Mouse (Mus musculus) C2C12 (cell line): ENCODE measurements at regions not wholly inside any gene's neighbourhood (a gene's known extent, or its start where the extent isn't known, plus 50 kb on each side); places are given as distances from the start of the nearest gene placed in this dataset.

Experiments used
- H3K27me3 ChIP-seq: one replicate; pipeline ENCODE4 v1.6.1; 2011; ENCODE audit not compliant: control insufficient read depth, insufficient read depth, insufficient read length
- H3K36me3 ChIP-seq: one replicate; pipeline ENCODE4 v1.6.1; 2011; ENCODE audit not compliant: control insufficient read depth, insufficient read depth
- H3K4me3 ChIP-seq: one replicate; pipeline ENCODE4 v1.5.1; 2011; ENCODE audit warnings: mild to moderate bottlenecking, control low read depth; ENCODE audit not compliant: poor library complexity, insufficient read depth, severe bottlenecking
- H3K79me2 ChIP-seq: one replicate; pipeline ENCODE4 v1.6.1; 2011; ENCODE audit not compliant: control insufficient read depth, insufficient read depth
- H3K79me3 ChIP-seq: one replicate; pipeline ENCODE4 v1.6.1; 2011; ENCODE audit warnings: low read depth, control low read depth
- H3ac ChIP-seq: one replicate; pipeline ENCODE3; 2011; ENCODE audit warnings: low read depth; ENCODE audit not compliant: control insufficient read depth, insufficient read length
- CEBPB ChIP-seq: IDR thresholded peaks from one replicate; pipeline ENCODE4 v1.6.1; 2011; ENCODE audit warnings: low read depth, mild to moderate bottlenecking, control low read depth, moderate library complexity
- CTCF ChIP-seq: IDR thresholded peaks from one replicate; pipeline ENCODE4 v1.5.1; 2011; ENCODE audit not compliant: control insufficient read depth, insufficient read depth, insufficient read length
- FOSL1 ChIP-seq: IDR thresholded peaks from one replicate; pipeline ENCODE4 v1.8.0; 2011; ENCODE audit warnings: mild to moderate bottlenecking, low read length; ENCODE audit not compliant: poor library complexity, insufficient read depth, severe bottlenecking
- MAX ChIP-seq: IDR thresholded peaks from one replicate; pipeline ENCODE4 v1.6.1; 2011; ENCODE audit warnings: mild to moderate bottlenecking, control low read depth
- MYOD1 ChIP-seq: IDR thresholded peaks from one replicate; pipeline ENCODE4 v1.6.1; 2011; ENCODE audit warnings: low read depth; ENCODE audit not compliant: control insufficient read depth, insufficient read length
- MYOG ChIP-seq: IDR thresholded peaks from one replicate; pipeline ENCODE4 v1.6.1; 2011; ENCODE audit not compliant: control insufficient read depth, insufficient read length; ENCODE audit errors: extremely low read depth
- USF1 ChIP-seq: IDR thresholded peaks from one replicate; pipeline ENCODE4 v1.6.1; 2011; ENCODE audit warnings: low read depth, mild to moderate bottlenecking, control low read depth, moderate library complexity

DNA sequence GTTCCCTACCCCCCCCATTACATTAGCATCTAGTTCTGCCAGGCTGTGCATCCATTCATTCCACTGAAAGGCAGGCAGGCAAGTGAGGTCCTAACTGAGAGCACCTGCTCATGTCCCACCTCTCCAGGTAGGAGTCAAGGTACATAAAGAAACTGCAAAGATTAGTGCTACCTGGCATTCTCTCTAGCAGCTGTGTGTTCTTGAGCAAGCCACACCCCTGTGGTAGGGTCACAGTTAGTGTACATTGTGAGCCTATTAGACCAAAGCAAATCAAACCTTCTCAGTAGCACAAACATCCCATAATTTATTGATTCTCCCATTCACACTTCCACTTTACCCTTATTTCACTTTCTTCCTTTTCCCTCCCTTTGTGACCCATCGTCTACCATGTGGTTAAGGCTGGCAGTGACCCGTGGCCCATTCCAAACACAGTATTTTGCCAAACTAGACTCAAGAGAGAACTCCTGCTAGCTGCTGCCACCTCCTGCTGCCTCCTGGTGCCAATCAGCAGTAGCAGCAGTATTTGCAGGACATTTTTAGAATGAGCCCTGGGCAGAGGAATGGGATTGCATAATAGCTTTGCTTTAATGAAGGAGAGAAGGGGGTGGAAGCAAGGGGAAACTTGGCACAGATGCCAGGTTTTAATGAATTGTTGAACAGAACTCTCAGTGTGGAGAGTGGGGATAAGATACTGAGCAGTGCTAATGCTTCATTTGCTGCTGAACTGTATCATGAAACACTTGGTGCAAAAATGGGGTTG lies 578.2 kb upstream of the Gm21961 start:
- Histone ChIP-seq H3K36me3 (no peaks in the 10 kb centered on the region), H3K4me3 (no peak overlapping the region)
- TF ChIP-seq MAX: no peak
- TF ChIP-seq CEBPB: no peak
- TF ChIP-seq MYOG: no peak
- no peak for TF ChIP-seq USF1
- TF ChIP-seq CTCF: no peak
- TF ChIP-seq MYOD1: no peak
- TF ChIP-seq FOSL1: no peak

DNA sequence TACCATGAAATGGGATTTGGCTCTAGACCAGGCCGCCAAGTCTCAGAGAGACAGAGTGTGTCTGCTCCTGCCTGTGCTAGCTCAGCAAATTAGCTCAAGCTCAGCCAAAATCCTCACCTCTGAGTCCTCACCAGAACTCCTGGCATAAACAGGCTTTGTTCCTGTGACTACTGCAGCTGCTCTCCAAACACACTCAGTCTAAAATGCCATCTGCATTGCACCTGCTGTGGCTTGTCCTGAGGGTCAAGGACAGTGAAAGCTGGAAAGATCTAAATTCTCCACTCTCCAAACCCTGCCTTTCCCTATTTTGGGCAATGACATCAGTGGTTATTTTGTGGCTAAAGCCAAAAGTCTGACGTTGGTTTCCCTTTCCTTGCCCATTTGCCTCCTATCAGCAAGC lies 570.9 kb upstream of the Gm21961 start:
- no peaks in the 10 kb centered on the region for H3K27me3 ChIP-seq
- H3K4me3 ChIP-seq: no peak overlapping the region
- no peaks in the 10 kb centered on the region for H3K79me3 ChIP-seq
- TF ChIP-seq MYOD1: peak; percentile 90
- no peak for TF ChIP-seq FOSL1
- no peaks in the 10 kb centered on the region for H3K36me3 ChIP-seq
- no peaks in the 10 kb centered on the region for H3K79me2 ChIP-seq
- H3ac ChIP-seq: no peak overlapping the region

More for the DNA sequence above, 578.2 kb upstream of the Gm21961 start:
- Histone ChIP-seq H3K27me3 (no peaks in the 10 kb centered on the region), H3ac (no peak overlapping the region), H3K79me2 (no peaks in the 10 kb centered on the region), H3K79me3 (no peaks in the 10 kb centered on the region)

DNA sequence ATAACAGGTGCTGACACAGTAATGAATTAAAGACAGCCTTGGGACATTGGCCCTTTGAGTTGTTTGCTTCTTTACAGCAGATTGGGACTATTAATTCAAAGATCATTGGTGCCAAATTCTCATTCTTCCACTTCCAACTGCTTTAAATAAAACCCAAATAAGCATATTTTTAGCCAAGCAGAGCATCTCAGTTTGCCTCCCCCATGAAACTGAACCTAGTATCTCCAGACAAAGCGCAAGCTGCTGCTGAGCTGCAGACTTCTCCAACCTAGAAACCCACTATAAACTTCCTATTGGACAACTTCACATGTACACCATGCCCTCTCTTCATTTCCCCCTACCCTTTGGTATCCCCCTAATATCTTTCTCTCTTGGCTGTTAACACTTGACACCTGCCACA lies 564.6 kb upstream of the Gm21961 start:
- Histone ChIP-seq H3K79me3 (no peaks in the 10 kb centered on the region), H3K4me3 (no peak overlapping the region), H3K36me3 (no peaks in the 10 kb centered on the region), H3K27me3 (no peaks in the 10 kb centered on the region), H3K79me2 (no peaks in the 10 kb centered on the region), H3ac (no peak overlapping the region)
- TF ChIP-seq MYOG: no peak
- TF ChIP-seq MYOD1: no peak
- no peak for TF ChIP-seq MAX
- TF ChIP-seq CEBPB: no peak
- no peak for TF ChIP-seq CTCF
- no peak for TF ChIP-seq USF1
- TF ChIP-seq FOSL1: no peak

DNA sequence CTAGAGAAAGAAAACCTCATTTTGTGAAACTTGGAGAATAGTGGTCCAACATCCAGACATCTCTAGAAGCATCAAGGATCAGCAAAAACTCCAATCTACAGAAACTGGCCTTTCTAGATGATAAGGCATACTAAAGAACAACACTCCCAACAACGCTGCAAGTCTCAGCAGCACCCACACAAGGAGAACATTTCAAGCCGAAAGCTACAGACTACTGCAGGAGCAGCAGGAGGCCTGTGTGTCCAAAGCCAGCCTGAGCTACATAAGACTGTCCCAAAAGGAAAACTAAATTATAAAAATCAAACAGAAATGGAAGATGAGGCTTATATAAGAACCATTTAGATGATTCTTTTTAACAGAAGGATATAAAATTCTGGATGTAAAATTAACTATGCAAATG lies 553.2 kb upstream of the Gm21961 start:
- Histone ChIP-seq H3K79me3 (no peaks in the 10 kb centered on the region), H3K4me3 (no peak overlapping the region)
- TF ChIP-seq MYOD1 (no peak), CTCF (no peak), MYOG (no peak)

DNA sequence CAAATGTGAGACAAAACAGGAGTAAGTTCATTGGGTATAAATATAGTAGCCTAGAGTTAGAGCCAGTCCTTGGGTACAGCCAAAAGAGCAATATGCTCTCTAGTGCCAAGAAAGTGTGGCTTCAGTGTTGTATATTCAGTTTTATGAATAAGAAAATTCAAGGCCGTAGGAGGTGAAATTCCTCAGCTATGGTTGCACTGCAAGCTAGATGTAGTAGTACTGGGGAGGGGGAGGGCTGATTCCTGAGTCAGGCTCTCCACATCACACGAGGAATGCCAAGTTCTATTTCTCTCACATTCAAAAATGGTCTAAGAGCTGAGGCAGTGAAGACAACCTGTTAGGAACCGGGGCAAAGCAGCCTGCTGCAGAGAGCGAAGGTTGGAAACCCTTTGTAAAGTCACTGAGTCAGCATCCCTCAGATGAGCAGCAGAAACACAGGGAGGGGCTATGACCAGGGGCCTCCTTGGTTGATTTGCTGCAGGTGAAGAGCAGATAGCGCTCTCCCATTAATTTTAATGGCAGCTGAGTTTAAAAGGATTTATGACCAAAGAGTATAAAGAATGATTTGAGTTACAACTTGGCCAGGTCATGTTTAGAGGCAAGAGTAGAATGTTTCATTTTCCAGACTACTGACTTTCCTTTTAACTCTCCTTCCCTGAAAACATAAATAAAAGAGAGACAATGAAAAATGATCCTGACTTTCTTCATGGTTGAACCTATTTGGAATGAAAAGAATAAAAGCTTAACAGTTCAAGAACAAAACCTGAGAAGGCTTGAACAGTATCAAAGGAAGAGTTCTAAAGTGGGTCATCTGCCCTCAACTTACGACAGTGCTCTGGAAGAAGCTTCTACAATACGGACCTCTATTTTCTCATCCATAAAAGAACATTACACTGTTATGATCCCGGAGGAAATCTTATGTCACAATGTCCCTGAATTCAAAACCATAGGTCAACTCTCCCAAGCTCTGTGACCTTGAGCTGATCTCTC lies 543.4 kb upstream of the Gm21961 start:
- H3K79me2 ChIP-seq: no peaks in the 10 kb centered on the region
- H3K27me3 ChIP-seq: no peaks in the 10 kb centered on the region
- no peaks in the 10 kb centered on the region for H3K79me3 ChIP-seq
- H3K36me3 ChIP-seq: no peaks in the 10 kb centered on the region
- TF ChIP-seq CEBPB: no peak
- TF ChIP-seq CTCF: no peak
- no peak for TF ChIP-seq FOSL1
- TF ChIP-seq MYOD1: no peak
- no peak for TF ChIP-seq MYOG
- TF ChIP-seq MAX: no peak
- TF ChIP-seq USF1: no peak
- no peak overlapping the region for H3K4me3 ChIP-seq
- H3ac ChIP-seq: no peak overlapping the region

More for the DNA sequence above, 553.2 kb upstream of the Gm21961 start:
- no peaks in the 10 kb centered on the region for H3K27me3 ChIP-seq
- H3ac ChIP-seq: no peak overlapping the region
- no peaks in the 10 kb centered on the region for H3K36me3 ChIP-seq
- no peaks in the 10 kb centered on the region for H3K79me2 ChIP-seq

DNA sequence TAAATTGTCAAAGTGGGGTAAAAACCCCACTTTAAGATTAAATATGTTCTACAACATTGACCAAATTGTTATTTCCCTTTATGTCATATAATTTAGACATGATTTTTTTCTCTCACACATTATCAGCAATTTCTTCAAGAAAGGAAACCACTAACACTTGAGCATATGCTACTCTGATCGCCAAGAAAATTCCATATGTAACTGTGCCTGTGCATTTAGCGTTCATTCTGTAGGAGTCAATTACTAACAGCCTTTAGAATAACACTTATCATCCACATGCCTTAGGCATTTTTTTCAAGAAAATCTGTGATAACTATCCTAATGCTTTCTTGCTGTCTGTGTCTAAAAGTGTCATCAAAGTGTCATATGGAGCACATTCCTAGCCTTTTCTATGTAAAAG lies 534.3 kb upstream of the Gm21961 start:
- H3K27me3 ChIP-seq: no peaks in the 10 kb centered on the region
- H3K79me2 ChIP-seq: no peaks in the 10 kb centered on the region
- TF ChIP-seq USF1 (no peak), CEBPB (no peak), MYOD1 (no peak), MAX (no peak), MYOG (no peak), FOSL1 (no peak), CTCF (no peak)
- no peak overlapping the region for H3K4me3 ChIP-seq
- H3ac ChIP-seq: no peak overlapping the region
- H3K79me3 ChIP-seq: no peaks in the 10 kb centered on the region
- no peaks in the 10 kb centered on the region for H3K36me3 ChIP-seq
